Mouse (Mus musculus): ENCODE measurements around the gene Ugt1a7c.
"Not testable (repeated sequence)": the region's sequence is repeated elsewhere in the genome, so short reads cannot be mapped to it uniquely, and the experiment has no call there.

GRCm38 (mm10) chr1:88121521-88121920 lies 26.7 kb downstream of the Ugt1a7c start:
- TF ChIP-seq CTCF, POLR2A (IDR thresholded peaks at IDR 0.05; ENCODE audit: extremely low read depth, insufficient read depth, low read length): not testable (repeated sequence)
